Mouse (Mus musculus) lung, adult 2 months (tissue): ENCODE measurements at regions not wholly inside any gene's neighbourhood (a gene's known extent, or its start where the extent isn't known, plus 50 kb on each side); places are given as distances from the start of the nearest gene placed in this dataset.

Experiments used
- CTCF ChIP-seq: fragments of 200-500 bp; IDR thresholded peaks from 2 replicates; pipeline ENCODE4 v1.5.1; 2011; ENCODE audit warnings: mild to moderate bottlenecking, low read length, control low read depth; ENCODE audit not compliant: insufficient read depth
- POLR2A ChIP-seq: fragments of 200-500 bp; IDR thresholded peaks from 2 replicates; pipeline ENCODE4 v1.6.1; 2011; ENCODE audit warnings: low read depth, mild to moderate bottlenecking, control low read depth, low read length, borderline replicate concordance; ENCODE audit errors: extremely low read depth

- TF ChIP-seq CTCF: no peak
- no peak for TF ChIP-seq POLR2A
These were observed 528.5 kb downstream of the Tshz3 start for GRCm38 (mm10) chr7:37226423-37226822.
